Mouse (Mus musculus) layer of hippocampus, adult 9-11 months (tissue): ENCODE data around the gene Pkdcc.

Source experiments
- DNase-seq: peaks from one replicate; pipeline ENCODE4 v3.0.0; 2022

Gene Pkdcc

GRCm38 (mm10) chr17:83214674-83215528 is at the start of gene Pkdcc:
Gene Pkdcc (plus strand): TSS chr17:83215292.
- DNase-seq, result peak; percentile 85

- DNase-seq, result no peak
These were observed 48.9 kb upstream of the Pkdcc start for GRCm38 (mm10) chr17:83166195-83166594.

GRCm38 (mm10) chr17:83176146-83176545 is 38.9 kb upstream of the Pkdcc start:
- DNase-seq, result no peak

GRCm38 (mm10) chr17:83178483-83179150 is 36.5 kb upstream of the Pkdcc start:
- no peak for DNase-seq

GRCm38 (mm10) chr17:83179151-83179531 is 36.0 kb upstream of the Pkdcc start:
- no peak for DNase-seq

GRCm38 (mm10) chr17:83179569-83179968 is 35.5 kb upstream of the Pkdcc start:
- DNase-seq, result no peak

- no peak for DNase-seq
These were observed 34.0 kb upstream of the Pkdcc start for GRCm38 (mm10) chr17:83181086-83181485.

- no peak for DNase-seq
These were observed 33.5 kb upstream of the Pkdcc start for GRCm38 (mm10) chr17:83181592-83181991.

- DNase-seq, result no peak
These were observed 32.9 kb upstream of the Pkdcc start for GRCm38 (mm10) chr17:83182061-83182664.

- no peak for DNase-seq
These were observed 32.3 kb upstream of the Pkdcc start for GRCm38 (mm10) chr17:83182780-83183179.

- peak; percentile 23 for DNase-seq
These were observed 27.1 kb upstream of the Pkdcc start for GRCm38 (mm10) chr17:83187751-83188565.

GRCm38 (mm10) chr17:83190810-83191209 is 24.3 kb upstream of the Pkdcc start:
- DNase-seq, result no peak

- DNase-seq, result no peak
These were observed 20.6 kb upstream of the Pkdcc start for GRCm38 (mm10) chr17:83194491-83194890.

- DNase-seq, result no peak
These were observed 17.6 kb upstream of the Pkdcc start for GRCm38 (mm10) chr17:83197361-83197923.

- no peak for DNase-seq
These were observed 14.6 kb upstream of the Pkdcc start for GRCm38 (mm10) chr17:83200469-83200868.

GRCm38 (mm10) chr17:83201257-83201656 is 13.8 kb upstream of the Pkdcc start:
- no peak for DNase-seq

- no peak for DNase-seq
These were observed 11.3 kb upstream of the Pkdcc start for GRCm38 (mm10) chr17:83203692-83204383.

GRCm38 (mm10) chr17:83207296-83207695 is 7.8 kb upstream of the Pkdcc start:
- no peak for DNase-seq

- no peak for DNase-seq
These were observed 6.6 kb upstream of the Pkdcc start for GRCm38 (mm10) chr17:83208455-83208854.

- DNase-seq, result no peak
These were observed 4.6 kb upstream of the Pkdcc start for GRCm38 (mm10) chr17:83210531-83210930.

GRCm38 (mm10) chr17:83211196-83211595 is 3.9 kb upstream of the Pkdcc start:
- no peak for DNase-seq

GRCm38 (mm10) chr17:83212422-83212821 is 2.7 kb upstream of the Pkdcc start:
- DNase-seq, result no peak
